Mouse (Mus musculus): ENCODE data around the gene Prkcd.
A peak's percentile ranks its signal among the peaks of the same experiment; 100 is the strongest.
"Not testable (repeated sequence)": the region's sequence is repeated elsewhere in the genome, so short reads cannot be mapped to it uniquely, and the experiment has no call there.

The Prkcd gene

GRCm38 (mm10) chr14:30608176-30608575, 17.8 kb downstream of the Prkcd start:
- peak; percentile 94 for DNase-seq (ENCODE audit: low read depth, low spot score)

DNA sequence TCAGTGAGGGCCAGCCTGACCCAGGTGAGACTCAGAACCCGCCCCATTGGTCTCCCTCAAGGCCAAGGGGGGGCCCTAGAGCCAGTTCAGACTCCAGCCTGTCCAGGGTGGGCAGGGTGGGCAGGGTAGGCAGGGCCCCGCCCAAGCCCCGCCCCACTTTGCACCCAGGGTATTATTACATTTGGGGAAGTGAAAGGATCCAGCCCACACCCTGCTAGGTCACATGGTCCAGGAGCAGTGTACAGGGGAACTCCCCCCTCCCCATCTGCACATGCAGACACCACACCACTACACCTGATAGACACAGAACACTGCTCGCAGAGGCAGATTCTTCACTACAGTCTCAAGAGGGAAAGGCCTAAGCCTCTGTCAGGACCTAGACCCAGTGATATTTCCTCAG, 18.3 kb downstream of the Prkcd start:
- DNase-seq (ENCODE audit: low read depth, low spot score), result peak; percentile 99

DNA sequence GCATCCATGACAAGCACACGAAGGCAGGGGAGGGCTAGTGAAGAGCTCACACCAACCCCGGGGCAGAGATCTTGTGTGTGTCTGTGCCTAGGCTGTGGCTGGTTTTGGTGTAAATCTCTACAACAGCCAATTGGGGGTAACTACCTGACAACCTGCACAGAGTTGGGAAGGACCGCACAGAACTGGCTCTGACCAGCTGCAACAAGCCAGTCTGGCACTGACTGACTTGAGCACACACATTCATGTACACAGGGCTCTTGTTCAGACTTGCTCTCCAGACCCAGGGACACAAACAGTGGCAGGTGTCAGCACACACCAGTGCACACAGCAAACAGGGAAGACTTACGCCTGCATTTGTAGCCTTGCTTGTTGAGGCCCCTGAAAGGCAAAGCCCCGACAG, 19.2 kb downstream of the Prkcd start:
- DNase-seq (ENCODE audit: low read depth, low spot score), result no peak

GRCm38 (mm10) chr14:30597142-30597541, 28.9 kb downstream of the Prkcd start:
- DNase-seq (ENCODE audit: low read depth, low spot score), result peak; percentile 67

DNA sequence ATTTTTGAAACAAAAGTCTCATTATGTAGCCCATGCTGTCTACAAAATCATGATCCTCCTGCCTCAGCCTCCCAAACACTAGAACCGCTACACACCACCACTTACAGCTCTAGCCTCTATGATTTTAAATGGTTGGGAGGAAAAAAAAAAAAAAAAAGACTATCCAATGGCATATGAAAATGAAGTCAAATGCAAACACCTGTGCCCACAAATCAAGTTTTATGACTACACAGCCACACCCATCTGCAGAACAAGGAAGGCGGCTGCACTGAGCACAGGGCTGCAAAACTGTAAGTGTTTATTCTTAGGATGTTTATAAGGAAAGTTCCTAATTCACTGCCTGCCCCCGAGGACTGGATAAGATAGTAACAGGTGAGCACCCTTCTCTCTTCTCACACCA, 29.6 kb downstream of the Prkcd start:
- DNase-seq (ENCODE audit: low read depth, low spot score), result peak; percentile 86

DNA sequence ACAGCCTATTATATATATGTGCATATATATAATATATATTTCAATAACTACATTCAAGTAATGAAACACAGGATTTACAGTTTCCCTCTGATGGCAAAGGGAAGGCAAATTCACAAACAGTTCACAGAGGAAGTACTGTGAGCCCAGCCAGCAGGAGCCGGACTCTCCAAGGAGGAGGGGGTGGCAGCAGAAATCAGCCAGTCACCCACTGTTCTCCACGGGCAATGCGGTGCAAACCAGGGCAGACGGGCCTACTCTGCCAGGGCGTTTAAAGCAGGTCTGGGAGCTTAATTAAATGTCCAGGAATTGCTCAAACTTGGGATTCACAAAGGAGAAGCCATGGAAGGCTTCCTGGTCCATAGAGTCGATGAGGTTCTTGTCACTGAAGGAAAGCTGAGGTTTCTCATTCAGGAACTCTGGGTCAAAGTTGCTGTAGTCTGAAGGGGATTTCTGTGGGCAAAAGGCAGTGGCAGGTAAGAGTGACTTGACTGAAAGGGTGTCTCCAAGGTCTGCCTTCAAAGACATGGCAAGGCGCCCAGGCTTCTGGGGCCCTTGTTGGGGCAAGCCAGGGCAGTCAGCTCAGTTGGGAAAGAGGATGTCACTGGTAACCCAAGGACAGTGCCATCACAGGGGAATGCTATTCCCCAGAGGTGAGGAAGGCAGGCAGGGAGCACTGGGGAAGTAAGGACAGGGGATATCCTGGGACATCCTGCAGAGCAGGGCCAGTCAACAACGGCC, 30.3 kb downstream of the Prkcd start:
- DNase-seq (ENCODE audit: low read depth, low spot score), result peak; percentile 66

GRCm38 (mm10) chr14:30594092-30594695, 31.8 kb downstream of the Prkcd start:
- DNase-seq (ENCODE audit: low read depth, low spot score), result peak; percentile 53

DNA sequence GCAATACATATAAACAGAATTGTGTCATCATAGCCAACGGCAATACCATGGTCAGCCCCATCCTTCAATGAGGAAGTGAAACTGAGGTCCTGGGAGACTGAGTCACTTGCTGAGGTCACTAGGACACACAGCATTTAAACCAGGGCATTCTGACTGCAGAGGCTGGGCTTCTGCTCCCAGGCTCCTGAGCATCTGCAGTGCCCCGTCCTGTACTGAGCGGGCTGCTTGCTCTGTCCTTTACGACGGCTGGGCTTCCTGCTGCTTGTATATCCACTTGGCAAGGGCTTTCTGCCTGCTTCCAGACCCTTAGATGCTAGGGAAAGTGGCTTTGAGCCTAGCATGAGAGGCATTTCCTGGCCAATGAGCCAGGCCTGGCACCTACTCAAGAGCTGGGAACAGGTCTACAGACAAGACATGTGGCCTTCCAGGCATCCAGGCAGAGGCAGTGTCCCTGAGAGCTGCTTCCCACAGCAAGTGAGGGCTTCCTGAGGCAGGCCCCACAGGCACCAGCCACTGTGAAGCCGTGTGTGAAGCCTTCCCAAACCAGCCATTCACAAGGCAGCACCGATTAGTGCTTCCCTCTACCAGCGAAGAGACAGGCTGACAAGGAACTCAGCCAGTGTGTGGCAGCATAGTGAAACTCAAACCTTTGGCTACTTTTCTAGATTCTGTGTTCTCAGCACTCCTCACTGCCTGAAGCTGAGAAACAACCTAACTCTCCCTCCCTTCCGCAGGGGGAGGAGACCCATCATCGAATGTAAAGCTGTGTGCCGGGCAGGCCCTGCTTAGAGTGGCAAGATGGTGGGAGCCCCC, 32.5 kb downstream of the Prkcd start:
- DNase-seq (ENCODE audit: low read depth, low spot score), result peak; percentile 86

DNA sequence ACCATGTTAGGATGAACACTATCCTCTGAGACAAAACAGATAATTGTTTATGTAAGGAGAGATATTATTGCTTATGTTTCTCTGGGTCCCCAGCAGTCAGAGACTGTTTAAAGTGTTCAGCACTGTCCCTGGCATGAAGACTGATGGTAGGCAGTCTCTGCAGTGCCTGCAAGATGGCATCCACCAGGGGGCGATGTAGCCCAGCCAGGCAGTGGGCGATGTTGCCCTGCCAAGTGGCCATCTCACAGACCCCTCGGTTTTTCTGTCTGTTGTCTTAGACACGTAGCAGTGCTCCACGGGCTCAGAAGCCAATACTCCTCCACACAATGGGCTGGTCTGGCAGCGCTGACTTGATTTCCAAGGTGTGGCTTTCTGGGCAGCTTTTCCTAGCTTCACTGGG, 34.6 kb downstream of the Prkcd start:
- peak; percentile 86 for DNase-seq (ENCODE audit: low read depth, low spot score)

- DNase-seq (ENCODE audit: low read depth, low spot score), result no peak
These were observed 35.1 kb downstream of the Prkcd start for GRCm38 (mm10) chr14:30590918-30591317.

GRCm38 (mm10) chr14:30590041-30590645, 35.9 kb downstream of the Prkcd start:
- no peak for DNase-seq (ENCODE audit: low read depth, low spot score)

DNA sequence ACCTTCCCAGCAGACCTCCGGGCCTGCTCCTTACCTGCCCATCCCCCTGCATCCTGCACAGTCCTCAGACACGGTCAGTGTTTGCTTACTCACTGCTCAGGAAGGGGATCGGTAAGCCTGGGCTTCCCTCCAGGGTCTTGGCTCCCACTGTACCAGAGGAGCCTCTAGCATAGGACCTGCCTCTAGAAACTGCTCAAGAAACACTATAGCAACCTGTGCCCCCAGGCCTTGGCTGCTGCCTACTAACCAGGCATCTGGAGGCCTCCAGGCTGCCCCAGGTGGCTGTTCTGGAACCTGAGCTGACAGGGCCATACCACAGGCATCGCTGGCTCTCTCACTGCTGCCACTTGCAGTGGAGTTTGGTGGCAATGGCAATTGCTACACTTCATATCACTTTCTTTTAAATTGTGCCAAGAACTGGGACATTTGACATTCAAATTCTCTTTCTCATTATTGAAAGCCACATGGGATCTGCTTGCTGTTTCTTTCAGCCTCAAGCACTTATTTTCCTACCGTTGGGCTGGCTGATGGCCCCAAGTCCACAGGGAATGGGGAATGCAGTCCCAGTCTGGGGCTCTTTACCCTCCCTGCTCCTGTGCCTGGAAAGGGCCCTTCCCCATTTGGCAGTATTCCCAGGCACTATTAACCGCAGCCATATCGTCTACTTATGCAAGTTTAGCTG, 39.1 kb downstream of the Prkcd start:
- no peak for DNase-seq (ENCODE audit: low read depth, low spot score)

- peak; percentile 54 for DNase-seq (ENCODE audit: low read depth, low spot score)
These were observed 40.7 kb downstream of the Prkcd start for GRCm38 (mm10) chr14:30585323-30585722.

DNA sequence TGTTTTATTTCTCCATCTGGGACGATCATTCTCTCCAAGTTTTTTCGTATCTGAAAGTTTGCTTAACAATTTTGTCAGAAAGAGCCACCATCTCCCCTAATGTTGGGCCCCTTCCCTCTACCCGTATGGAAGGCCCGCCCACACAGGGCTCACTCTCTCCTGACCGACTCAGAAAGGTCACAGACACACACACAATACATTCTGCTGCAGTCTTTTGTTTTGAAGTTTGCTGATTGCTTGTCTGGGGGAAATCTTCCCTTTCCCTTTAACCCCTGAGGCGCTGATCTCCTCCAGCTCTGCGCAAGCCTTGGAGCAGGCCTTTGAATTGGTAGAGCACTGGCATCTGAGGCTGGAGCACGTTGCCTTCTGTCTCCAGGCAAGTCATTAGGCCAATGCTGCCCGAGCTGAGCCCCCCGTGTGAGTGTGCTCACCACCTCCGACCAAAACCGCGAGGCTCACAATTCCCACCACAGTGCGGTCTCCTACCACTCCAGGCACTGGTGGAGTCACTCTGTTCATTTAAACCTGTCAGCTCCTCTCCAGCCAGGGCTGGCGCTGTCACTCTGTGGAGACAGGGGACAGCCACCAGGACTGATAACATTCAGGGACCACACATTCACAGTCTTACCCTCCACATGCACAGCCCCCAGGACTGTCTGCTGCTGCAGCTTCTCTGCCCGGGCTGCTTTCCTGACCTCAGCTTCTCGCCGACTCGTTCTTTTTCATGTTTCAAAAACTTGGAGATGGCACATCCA, 41.3 kb downstream of the Prkcd start:
- DNase-seq (ENCODE audit: low read depth, low spot score), result no peak

DNA sequence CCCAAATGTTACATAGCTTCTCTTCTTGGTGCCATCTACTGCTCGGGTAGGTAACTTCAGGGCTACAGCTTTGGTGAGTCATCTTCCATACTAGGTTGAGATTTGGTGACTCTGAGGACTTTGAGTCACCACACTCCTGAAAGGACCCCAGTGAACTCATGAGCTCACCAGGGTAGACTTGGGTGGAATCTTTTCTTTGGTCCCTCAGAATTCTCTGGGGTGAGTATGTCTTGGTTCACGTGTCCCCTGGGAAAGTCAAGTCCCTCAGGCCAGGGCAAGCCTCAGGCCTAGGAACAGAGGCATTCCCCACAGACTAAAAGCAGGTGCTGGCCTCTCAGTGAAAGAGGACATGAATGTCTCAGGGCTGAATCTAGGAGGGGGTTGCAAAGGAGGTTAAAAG, 41.9 kb downstream of the Prkcd start:
- DNase-seq (ENCODE audit: low read depth, low spot score), result no peak

DNA sequence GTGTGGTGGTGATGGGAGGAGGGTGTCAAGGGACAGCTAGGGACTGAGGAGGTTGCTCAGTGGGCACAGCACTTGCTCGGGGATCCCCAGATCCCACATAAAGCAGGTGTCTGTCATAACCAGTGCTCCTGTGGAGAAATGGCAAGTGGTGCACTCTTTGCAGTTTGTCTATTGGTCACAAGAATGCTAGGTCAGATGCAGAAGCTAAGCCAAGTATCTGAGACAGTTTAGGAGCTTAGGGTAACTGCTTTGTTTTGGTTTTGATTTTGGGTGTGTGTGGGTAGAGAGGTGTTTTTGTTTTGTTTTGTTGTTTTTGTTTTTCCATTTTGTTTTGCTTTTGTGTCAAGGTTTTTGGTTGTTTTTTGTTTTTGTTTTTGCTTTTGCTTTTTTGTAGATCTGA, 44.8 kb downstream of the Prkcd start:
- no peak for DNase-seq (ENCODE audit: low read depth, low spot score)

GRCm38 (mm10) chr14:30579882-30580281, 46.1 kb downstream of the Prkcd start:
- no peak for DNase-seq (ENCODE audit: low read depth, low spot score)

- peak; percentile 77 for DNase-seq (ENCODE audit: low read depth, low spot score)
These were observed 46.8 kb downstream of the Prkcd start for GRCm38 (mm10) chr14:30579180-30579579.

DNA sequence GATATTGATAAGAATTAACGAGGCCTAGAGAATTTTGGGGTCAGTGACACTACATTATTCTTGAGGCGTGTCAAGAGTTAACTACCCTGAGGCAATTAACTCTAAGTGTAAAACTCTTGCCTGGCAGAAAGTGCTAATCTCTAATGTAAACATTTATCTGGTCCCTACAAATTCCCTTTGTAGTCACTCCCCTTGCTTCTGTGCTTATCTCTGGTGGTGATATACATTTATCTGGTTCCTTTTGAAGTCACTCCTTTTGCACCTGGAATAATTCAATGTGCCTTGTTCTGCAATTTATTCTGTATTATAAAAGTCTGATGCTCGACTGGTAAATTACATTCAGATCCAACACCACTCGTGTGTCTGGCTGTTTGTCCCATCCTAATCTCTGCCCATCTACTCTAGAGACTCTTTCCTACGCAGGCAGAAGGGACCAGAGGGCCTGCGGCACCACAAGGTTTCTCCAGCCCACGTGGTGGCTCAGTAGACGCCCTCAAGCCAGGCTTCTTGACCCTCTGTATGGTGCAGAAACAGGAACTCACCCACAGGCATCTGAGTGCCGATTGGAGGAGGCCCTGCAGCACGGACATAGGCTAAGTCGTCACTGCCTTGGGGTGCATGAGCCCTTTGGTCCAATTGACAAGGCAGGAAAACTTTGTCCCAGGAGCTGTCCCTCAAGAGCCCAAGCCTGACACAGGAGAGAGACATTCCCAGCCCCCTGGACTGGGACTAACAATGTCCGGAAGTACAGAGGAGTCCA, 48.5 kb downstream of the Prkcd start:
- not testable (repeated sequence) for DNase-seq (ENCODE audit: low read depth, low spot score)

DNA sequence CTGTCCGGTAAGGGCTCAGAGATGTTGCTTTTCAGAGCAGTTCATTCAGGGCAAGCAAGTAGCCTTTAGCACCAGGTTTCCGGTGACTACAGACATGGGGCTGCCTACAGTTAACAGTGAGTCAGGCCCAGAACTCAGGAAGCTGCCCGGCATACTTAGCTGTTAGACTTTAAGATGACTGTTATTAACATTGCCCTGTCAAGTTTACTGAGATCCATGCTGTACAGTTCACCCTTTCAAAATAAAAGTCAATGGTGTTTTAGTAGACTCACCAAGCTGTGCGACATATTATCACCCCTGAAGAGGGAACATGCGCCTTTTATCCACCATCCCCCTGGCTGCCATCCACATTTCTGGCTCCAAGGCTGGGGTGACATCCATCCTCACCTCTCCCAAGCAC, 49.8 kb downstream of the Prkcd start:
- no peak for DNase-seq (ENCODE audit: low read depth, low spot score)
